Mouse (Mus musculus) monocyte, adult 5-6 weeks (primary cell): ENCODE data around the gene Zc3h12a. TPM values are rescaled to one million over a fixed set of nuclear protein-coding genes. Genes with fewer than 3 reads are reported as not detected.
A peak's percentile ranks its signal among the peaks of the same experiment; 100 is the strongest.

Source experiments
- ATAC-seq: fragments of 153-309, 156-312 bp; replicated peaks from 2 replicates; pipeline ENCODE4 v1.8.0; 2017; ENCODE audit warnings: mild to moderate bottlenecking; ENCODE audit not compliant: low TSS enrichment, insufficient number of reproducible peaks, severe bottlenecking, poor library complexity, low FRiP score
- total RNA-seq: library from RNA; stranded (forward); fragments of 200-1000, 200-491, 200-594 nt; gene quantifications from 3 replicates; pipeline ENCODE4 v1.2.3, GENCODE M21; 2017

Gene Zc3h12a
- total RNA-seq, 1 experiment from 2014 or later = 24.0 TPM

- no peak for ATAC-seq
Measured at GRCm38 (mm10) chr4:125122431-125123278, 5.0 kb downstream of the Zc3h12a start.

- no peak for ATAC-seq
Measured at GRCm38 (mm10) chr4:125119721-125120120, 7.9 kb downstream of the Zc3h12a start.

GRCm38 (mm10) chr4:125119070-125119469 is 8.6 kb downstream of the Zc3h12a start:
- ATAC-seq = no peak

DNA sequence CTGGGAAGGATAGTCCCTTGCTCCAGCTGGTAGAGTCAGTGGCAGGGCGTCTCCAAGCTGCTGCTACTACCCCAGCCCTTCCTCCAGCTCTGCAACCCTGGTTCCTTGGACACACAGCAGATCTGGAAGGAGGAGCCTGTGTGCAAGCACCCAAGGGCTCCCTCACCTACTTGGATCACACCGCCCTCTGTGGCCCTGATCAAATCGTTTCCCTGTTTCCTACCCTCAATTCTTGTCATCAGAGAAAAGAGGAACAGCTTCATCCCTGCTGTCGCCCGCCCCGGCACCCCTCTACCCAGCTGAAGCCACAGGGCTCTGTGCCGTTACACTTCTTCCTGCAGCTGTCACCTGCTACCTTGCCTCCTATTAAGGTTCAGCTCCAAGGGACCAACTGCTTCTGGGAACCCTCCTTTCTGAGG is 9.7 kb downstream of the Zc3h12a start:
- peak; percentile 33 for ATAC-seq

DNA sequence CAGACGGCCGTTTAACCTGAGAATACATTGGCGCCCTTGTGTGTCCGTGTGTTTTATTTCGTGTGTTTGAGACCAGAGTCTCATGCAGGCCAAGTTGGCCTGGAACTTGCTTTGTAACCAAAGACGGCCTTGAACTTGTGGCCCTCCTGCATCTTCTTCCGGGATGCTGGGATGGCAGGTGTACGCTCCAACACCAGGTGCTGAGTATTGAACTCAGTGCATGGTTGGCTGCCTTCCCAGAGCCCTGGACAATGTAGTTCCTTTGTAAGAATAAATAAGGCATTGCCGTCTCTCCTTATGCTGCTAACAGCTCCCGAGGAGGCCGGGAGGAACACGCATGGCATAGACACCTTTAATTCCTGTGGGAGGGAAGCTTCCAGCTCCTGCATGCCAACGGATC is 10.7 kb downstream of the Zc3h12a start:
- no peak for ATAC-seq

DNA sequence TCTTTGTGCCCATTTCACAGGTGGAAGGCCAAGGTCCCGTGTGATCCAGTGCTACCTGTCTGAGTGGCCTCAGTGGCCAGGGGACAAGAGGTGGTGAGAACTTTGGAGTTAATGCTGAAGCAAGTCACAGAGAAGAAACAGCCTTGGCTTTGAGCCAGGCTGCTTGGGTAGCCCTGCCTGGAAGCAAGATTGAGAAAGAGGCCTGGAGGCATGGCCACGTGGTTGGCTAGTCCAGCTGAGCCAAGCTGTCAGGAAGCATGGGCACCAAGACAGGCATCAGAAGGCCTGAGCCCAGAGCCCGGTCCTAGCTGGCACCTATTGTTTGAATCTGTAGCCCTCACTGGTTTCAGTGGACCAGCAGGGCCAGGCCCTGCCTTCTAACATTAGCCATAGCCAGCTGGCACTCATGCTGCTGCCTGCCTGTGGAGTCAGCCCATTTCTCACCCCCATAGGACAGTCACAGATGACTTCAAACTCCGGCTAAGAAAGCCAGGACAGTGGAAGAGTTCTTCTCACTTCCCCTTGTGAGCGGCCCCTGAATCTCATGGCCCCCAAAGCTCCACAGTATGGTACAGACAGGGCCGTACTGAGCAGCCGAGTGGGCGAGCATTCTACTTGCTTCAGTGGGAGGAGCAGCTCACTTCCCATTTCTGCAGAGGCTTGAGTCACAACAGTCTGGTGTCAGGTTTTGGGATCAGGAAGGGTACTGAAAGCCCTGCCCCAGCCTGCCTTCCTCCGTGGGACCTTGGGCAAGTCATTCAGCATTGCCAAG is 11.4 kb downstream of the Zc3h12a start:
- peak; percentile 49 for ATAC-seq

GRCm38 (mm10) chr4:125115710-125116089 is 11.9 kb downstream of the Zc3h12a start:
- ATAC-seq = no peak

DNA sequence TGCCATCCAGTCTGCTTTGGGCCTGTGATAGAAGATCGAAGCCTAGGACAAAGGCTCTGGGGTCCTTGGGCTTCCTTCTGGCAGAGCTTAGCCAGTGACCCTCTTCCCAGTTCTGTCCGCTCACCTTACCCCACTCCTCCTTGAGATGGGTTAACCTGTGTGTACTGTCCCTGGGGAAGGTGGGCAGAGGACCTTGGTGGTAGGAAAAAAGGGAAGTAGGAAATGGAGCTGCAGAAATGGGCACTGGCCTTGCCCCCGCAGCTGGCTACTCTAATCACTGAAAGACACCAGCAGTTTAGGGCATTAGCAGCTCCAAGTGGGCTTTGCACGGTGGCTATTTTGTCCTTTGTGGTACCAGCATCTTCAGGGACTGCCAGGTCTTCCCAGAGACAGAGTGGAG is 12.6 kb downstream of the Zc3h12a start:
- 0 out of 2 replicates have a peak, but pooled peaks have one; percentile 1 for ATAC-seq

- ATAC-seq = peak; percentile 40
Measured at GRCm38 (mm10) chr4:125114638-125115037, 13.0 kb downstream of the Zc3h12a start.

DNA sequence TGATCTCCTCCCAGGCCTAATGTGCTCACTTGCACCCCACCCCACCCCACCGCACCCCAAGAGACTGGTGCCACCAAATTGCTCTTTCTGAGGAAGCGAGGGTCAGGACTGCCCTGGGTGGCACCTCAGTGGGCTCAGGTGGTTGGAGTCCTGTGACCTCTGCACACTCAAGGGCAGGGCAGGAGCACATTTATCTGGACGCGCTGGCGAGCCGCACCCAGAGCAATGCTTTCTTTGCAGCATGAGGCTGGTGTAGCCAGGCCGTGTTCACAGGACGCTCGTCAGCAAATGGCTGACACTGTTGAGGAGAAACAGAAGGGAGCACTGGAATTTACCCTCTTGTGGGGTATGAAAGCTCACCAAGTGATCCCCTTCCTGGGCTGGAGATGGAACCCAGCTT is 22.3 kb downstream of the Zc3h12a start:
- no peak for ATAC-seq

DNA sequence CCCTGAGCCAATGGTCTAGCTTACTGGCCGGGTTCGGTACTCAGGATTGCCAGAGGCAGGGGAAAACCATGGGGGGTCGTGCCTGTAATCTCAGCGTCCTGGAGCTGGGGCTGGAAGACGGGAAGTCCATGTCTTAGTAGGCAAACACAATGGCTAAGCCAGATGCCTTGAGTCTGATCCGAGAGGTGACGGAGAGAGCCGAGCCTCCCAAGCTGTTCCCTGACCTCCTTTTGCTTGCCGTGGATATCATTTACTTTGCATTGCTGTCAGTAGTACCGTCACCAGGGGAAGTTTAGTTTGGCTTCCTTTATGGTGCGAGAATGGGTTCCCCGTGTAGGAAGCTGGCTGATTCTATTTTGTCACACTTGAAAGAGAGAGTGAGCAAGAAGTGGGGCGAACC is 26.3 kb downstream of the Zc3h12a start:
- no peak for ATAC-seq

GRCm38 (mm10) chr4:125099458-125099857 is 28.2 kb downstream of the Zc3h12a start:
- ATAC-seq = peak; percentile 73

DNA sequence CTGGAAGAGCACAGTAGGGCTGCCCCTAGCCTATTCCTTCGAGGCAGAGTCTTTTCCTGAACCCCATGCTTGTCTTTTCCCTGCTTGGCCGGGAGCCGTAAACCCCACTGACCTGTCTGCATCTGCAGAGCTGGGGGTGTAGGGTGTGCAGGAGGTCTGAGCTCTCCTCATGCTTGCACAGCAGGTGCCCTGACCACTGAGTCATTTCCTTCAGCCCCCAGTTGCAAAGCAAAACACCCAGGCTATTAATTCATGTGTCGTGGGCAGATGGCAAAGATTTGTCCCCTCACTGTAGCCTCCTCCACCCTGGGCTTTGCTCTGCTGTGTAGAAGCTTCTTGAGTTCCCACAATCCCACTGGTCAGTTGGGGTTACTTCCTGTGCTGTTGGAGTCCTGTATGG is 30.2 kb downstream of the Zc3h12a start:
- ATAC-seq = no peak

DNA sequence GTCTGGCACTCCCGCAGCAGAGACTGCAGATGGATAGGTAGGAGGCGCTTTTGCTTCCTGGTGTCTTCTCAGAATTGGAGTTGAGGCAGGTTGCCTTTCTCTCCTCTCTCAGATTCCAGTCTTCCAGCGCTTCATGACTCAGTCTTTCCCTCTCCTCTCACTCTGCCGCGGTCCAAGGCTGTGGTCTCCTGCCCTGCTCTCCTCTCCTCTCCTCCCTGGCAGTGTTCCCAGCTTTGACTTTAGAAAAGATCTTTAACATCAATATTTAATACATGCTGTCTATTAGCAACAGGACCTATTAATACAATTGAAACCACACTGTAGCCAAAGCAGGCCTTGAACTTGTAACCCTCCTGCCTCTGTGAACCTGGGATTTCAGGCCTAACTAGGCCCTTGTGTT is 31.6 kb downstream of the Zc3h12a start:
- ATAC-seq = no peak

- no peak for ATAC-seq
Measured at GRCm38 (mm10) chr4:125093031-125093430, 34.6 kb downstream of the Zc3h12a start.

- peak; percentile 48 for ATAC-seq
Measured at GRCm38 (mm10) chr4:125085346-125085841, 42.2 kb downstream of the Zc3h12a start.

- peak; percentile 56 for ATAC-seq
Measured at GRCm38 (mm10) chr4:125084403-125085345, 43.0 kb downstream of the Zc3h12a start, which contains the start of gene Meaf6. Gene Meaf6, plus strand, starts transcription at chr4:125085134.

- ATAC-seq = no peak
Measured at GRCm38 (mm10) chr4:125078698-125079097, 48.9 kb downstream of the Zc3h12a start.

DNA sequence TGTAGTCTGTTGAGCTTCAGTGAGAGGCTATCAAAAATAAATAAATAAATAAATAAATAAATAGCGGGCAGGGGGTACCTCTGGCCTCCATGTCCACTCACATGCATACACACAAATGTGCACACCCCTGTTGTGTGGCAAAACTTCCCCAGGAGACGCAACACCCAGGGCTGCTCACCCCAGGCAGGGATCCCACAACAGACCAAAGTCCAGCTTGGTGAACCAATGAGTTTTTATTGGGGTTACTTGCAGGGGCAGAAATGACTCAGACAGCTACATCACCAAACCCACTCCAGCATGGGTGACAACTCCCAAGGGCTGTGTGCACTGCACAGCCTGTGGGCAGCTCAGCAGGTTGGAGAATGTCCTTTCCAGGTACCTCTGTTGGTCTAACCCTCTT is 49.9 kb downstream of the Zc3h12a start:
- ATAC-seq = no peak
